Mouse (Mus musculus): Measurements from ENCODE around the gene Efl1.

- TF ChIP-seq POLR2A (IDR thresholded peaks at IDR 0.05; ENCODE audit: low read depth, low read length) (no peak), PAX5 (IDR thresholded peaks at IDR 0.05; ENCODE audit: low read length) (no peak), E2F4 (IDR thresholded peaks at IDR 0.05; ENCODE audit: insufficient replicate concordance, low read depth, low read length) (no peak), MEF2A (IDR thresholded peaks at IDR 0.05; ENCODE audit: borderline replicate concordance, low read depth, low read length) (no peak), CTCF (conservative IDR thresholded peaks at IDR 0.05 in 1 of 2, IDR thresholded peaks at IDR 0.05 in 1 of 2; ENCODE audit: low read depth in 2 of 2, low read length in 2 of 2) (no peak), ZC3H11A (IDR thresholded peaks at IDR 0.05; ENCODE audit: low read depth, low read length) (no peak), HCFC1 (IDR thresholded peaks at IDR 0.05; ENCODE audit: low read depth, low read length) (no peak), ETS1 (conservative IDR thresholded peaks at IDR 0.05; ENCODE audit: low read depth, low read length) (no peak), CHD2 (IDR thresholded peaks at IDR 0.05; ENCODE audit: low read length) (no peak), EP300 (IDR thresholded peaks at IDR 0.05; ENCODE audit: low read length) (no peak), MAZ (IDR thresholded peaks at IDR 0.05; ENCODE audit: low read depth, low read length) (no peak), TCF12 (IDR thresholded peaks at IDR 0.05; ENCODE audit: low read depth, low read length) (no peak), ELF1 (IDR thresholded peaks at IDR 0.05; ENCODE audit: low read depth, low read length) (no peak)
Observed at GRCm38 (mm10) chr7:82698968-82699367, 50.6 kb downstream of the Efl1 start.
